Mouse (Mus musculus) CH12.LX (cell line): ENCODE measurements at regions not wholly inside any gene's neighbourhood (a gene's known extent, or its start where the extent isn't known, plus 50 kb on each side); places are given as distances from the start of the nearest gene placed in this dataset.

Experiments
- DNase-seq: peaks from one replicate; pipeline ENCODE4 v3.0.0-alpha.2; 2013; ENCODE audit errors: extremely low read depth
- H3K27ac ChIP-seq: 2 replicates; pipeline ENCODE4 v1.5.1; 2012; ENCODE audit warnings: low read depth, mild to moderate bottlenecking, control low read depth, moderate library complexity; ENCODE audit not compliant: insufficient read depth
- H3K27me3 ChIP-seq: replicated peaks from 2 replicates; pipeline ENCODE3; 2012; ENCODE audit warnings: inconsistent platforms
- H3K36me3 ChIP-seq, 2 experiments: replicated peaks in 1 of 2; 2 replicates each; pipeline versions ENCODE3 to v1.6.1; 2012; ENCODE audit warnings: inconsistent platforms in 1 of 2, low read length in 1 of 2, mild to moderate bottlenecking in 1 of 2, mixed read lengths in 1 of 2, moderate library complexity in 1 of 2; ENCODE audit not compliant: control insufficient read depth in 1 of 2, insufficient read depth in 1 of 2
- H3K4me1 ChIP-seq, 2 experiments: 2 replicates each; pipeline ENCODE4 v1.6.1; 2012; ENCODE audit warnings: inconsistent platforms in 1 of 2, moderate library complexity in 1 of 2; ENCODE audit not compliant: insufficient read depth in 2 of 2, control insufficient read depth in 1 of 2
- H3K4me2 ChIP-seq: 2 replicates; pipeline ENCODE4 v1.6.1; 2012; ENCODE audit warnings: low read depth, mild to moderate bottlenecking, control low read depth; ENCODE audit not compliant: poor library complexity, insufficient read depth, severe bottlenecking
- H3K4me3 ChIP-seq, 3 experiments: fragments of 150-350 bp in 1 of 3; sonication (generic) in 1 of 3; replicated peaks in 1 of 3; 2 replicates each; pipeline versions ENCODE3 to v1.5.1; 2011 to 2012; ENCODE audit warnings: low read depth in 2 of 3, low read length in 2 of 3, mild to moderate bottlenecking in 2 of 3, moderate library complexity in 2 of 3, control low read depth in 1 of 3, improper control_type of control experiment in 1 of 3, inconsistent platforms in 1 of 3, mixed read lengths in 1 of 3; ENCODE audit not compliant: poor library complexity in 1 of 3
- H3K79me2 ChIP-seq: replicated peaks from 2 replicates; pipeline ENCODE4 v1.6.1; 2012; ENCODE audit warnings: mild to moderate bottlenecking, moderate library complexity; ENCODE audit not compliant: control insufficient read depth, poor library complexity, insufficient read depth, severe bottlenecking; ENCODE audit errors: extremely low read depth
- H3K9ac ChIP-seq: 2 replicates; pipeline ENCODE4 v1.6.1; 2012; ENCODE audit warnings: low read depth, mild to moderate bottlenecking, control low read depth, moderate library complexity; ENCODE audit not compliant: insufficient read depth
- H3K9me3 ChIP-seq: replicated peaks from 2 replicates; pipeline ENCODE3; 2012; ENCODE audit warnings: low read length, inconsistent platforms, mixed read lengths
- CHD1 ChIP-seq: IDR thresholded peaks from 2 replicates; pipeline ENCODE4 v1.6.1; 2012; ENCODE audit warnings: low read depth, low read length, improper control_type of control experiment, inconsistent platforms
- CTCF ChIP-seq, 2 experiments: IDR thresholded peaks in 1 of 2; conservative IDR thresholded peaks in 1 of 2; 2 replicates each; pipeline ENCODE4 v1.5.1; 2011 to 2012; ENCODE audit warnings: low read depth in 2 of 2, low read length in 2 of 2, improper control_type of control experiment in 1 of 2, inconsistent platforms in 1 of 2, mild to moderate bottlenecking in 1 of 2, moderate library complexity in 1 of 2
- GABPA ChIP-seq: IDR thresholded peaks from 2 replicates; pipeline ENCODE4 v1.6.1; 2012; ENCODE audit warnings: low read depth, low read length, improper control_type of control experiment, inconsistent platforms; ENCODE audit not compliant: insufficient replicate concordance
- JUN ChIP-seq: IDR thresholded peaks from 2 replicates; pipeline ENCODE4 v1.6.1; 2011; ENCODE audit warnings: low read depth, mild to moderate bottlenecking, low read length, improper control_type of control experiment, moderate library complexity; ENCODE audit not compliant: insufficient read depth
- KAT2A ChIP-seq: IDR thresholded peaks from 2 replicates; pipeline ENCODE4 v1.6.1; 2012; ENCODE audit warnings: low read length, improper control_type of control experiment, inconsistent platforms; ENCODE audit not compliant: insufficient replicate concordance
- MAZ ChIP-seq: IDR thresholded peaks from 2 replicates; pipeline ENCODE4 v1.6.1; 2012; ENCODE audit warnings: low read depth, mild to moderate bottlenecking, inconsistent platforms, low read length, improper control_type of control experiment, moderate library complexity
- MEF2A ChIP-seq: IDR thresholded peaks from 2 replicates; pipeline ENCODE4 v1.6.1; 2014; ENCODE audit warnings: low read depth, mild to moderate bottlenecking, inconsistent platforms, low read length, improper control_type of control experiment, borderline replicate concordance
- MYC ChIP-seq: IDR thresholded peaks from 2 replicates; pipeline ENCODE4 v1.6.1; 2011; ENCODE audit warnings: low read depth, mild to moderate bottlenecking, improper control_type of control experiment, low read length
- NELFE ChIP-seq: IDR thresholded peaks from 2 replicates; pipeline ENCODE4 v1.6.1; 2011; ENCODE audit warnings: low read depth, low read length, improper control_type of control experiment
- POLR2AphosphoS2 ChIP-seq: IDR thresholded peaks from 2 replicates; pipeline ENCODE4 v1.6.1; 2011; ENCODE audit warnings: low read depth, low read length, improper control_type of control experiment
- RAD21 ChIP-seq: IDR thresholded peaks from 2 replicates; pipeline ENCODE4 v1.6.1; 2011; ENCODE audit warnings: low read depth, mild to moderate bottlenecking, low read length, improper control_type of control experiment, moderate library complexity
- UBTF ChIP-seq: IDR thresholded peaks from 2 replicates; pipeline ENCODE4 v1.6.1; 2012; ENCODE audit warnings: low read depth, mild to moderate bottlenecking, inconsistent platforms, low read length, improper control_type of control experiment, moderate library complexity
- ZNF384 ChIP-seq: IDR thresholded peaks from 2 replicates; pipeline ENCODE4 v1.6.1; 2012; ENCODE audit warnings: low read depth, low read length, improper control_type of control experiment, inconsistent platforms
- dilution Hi-C: fragments of 300-500 bp; cut with MboI; formaldehyde crosslinking; loops from 2 replicates; pipeline ENCODE4 v1.14.3; 2020; ENCODE audit warnings: low sequenced_read_pairs; ENCODE audit not compliant: extremely low pct_unique_long_range_greater_than_20kb, extremely low pct_ligation_motif_present
- in situ Hi-C: fragments of 300-500 bp; cut with MboI; formaldehyde crosslinking; loops from 3 replicates; pipeline ENCODE4 v1.14.3; 2019; ENCODE audit warnings: low sequenced_read_pairs, low pct_ligation_motif_present, low pct_unique_long_range_greater_than_20kb, mixed read lengths

- no peaks in the 10 kb centered on the region for H3K9me3 ChIP-seq
- no peak overlapping the region for H3K9ac ChIP-seq
- peaks cover 85% of the 10 kb centered on the region for H3K27me3 ChIP-seq
- H3K4me1 ChIP-seq = peaks cover 2 to 5% of the 10 kb centered on the region in 2 experiments; a peak in 2 of 4 replicates
- no peaks in the 10 kb centered on the region for H3K36me3 ChIP-seq
- H3K4me3 ChIP-seq = no peak overlapping the region
- TF ChIP-seq MEF2A = no peak
- no peak for TF ChIP-seq ZNF384
- TF ChIP-seq MAZ = no peak
- TF ChIP-seq, all 38 proteins: peak for 0
- DNase-seq = no peak
- in situ Hi-C loops = no loop called here
- no peak overlapping the region for H3K27ac ChIP-seq
- no peak overlapping the region for H3K4me2 ChIP-seq
- no peaks in the 10 kb centered on the region for H3K79me2 ChIP-seq
- dilution Hi-C loops = no loop called here
Observed at GRCm38 (mm10) chr6:31617341-31617740, 53.6 kb upstream of the Podxl start.

DNA sequence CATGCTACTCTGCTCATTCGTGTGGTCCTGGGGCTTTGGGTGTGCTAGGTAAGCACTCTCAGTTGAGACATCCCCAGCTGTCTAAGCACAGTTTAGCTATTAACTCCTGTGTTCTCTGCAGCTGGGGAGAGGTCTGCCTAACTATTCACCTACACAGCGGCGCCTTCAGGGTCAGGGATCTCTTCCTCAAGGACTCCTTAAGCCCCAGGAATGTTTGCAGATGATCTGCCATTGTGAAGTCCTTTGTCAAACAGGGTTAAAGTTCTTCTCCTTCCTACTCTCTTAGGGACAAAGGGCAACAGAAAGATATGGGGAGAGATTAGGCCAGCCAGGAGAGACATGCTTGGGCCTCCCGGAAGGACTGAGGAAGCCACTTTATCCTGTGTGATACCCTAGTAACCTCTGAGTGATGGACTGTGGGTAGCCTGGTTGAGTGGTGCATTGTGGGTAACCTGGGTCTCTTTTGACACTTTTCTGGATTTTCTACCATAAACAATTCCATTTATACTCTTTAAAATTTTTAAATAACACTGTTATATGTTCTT is 51.7 kb upstream of the Podxl start:
- Histone ChIP-seq H3K9me3 (no peaks in the 10 kb centered on the region), H3K27ac (no peak overlapping the region), H3K36me3 (no peaks in the 10 kb centered on the region), H3K9ac (no peak overlapping the region), H3K79me2 (no peaks in the 10 kb centered on the region), H3K4me1 (peaks cover 2 to 5% of the 10 kb centered on the region in 2 experiments; a peak in 2 of 4 replicates), H3K27me3 (peaks cover 80% of the 10 kb centered on the region), H3K4me3 (no peak overlapping the region), H3K4me2 (no peak overlapping the region)
- DNase-seq = no peak
- no peak for TF ChIP-seq GABPA
- TF ChIP-seq NELFE = no peak
- TF ChIP-seq KAT2A = no peak
- no peak for TF ChIP-seq POLR2AphosphoS2
- TF ChIP-seq CTCF (conservative IDR thresholded peaks at IDR 0.05 in 1 of 2, IDR thresholded peaks at IDR 0.05 in 1 of 2; ENCODE audit: low read depth in 2 of 2, low read length in 2 of 2) = no peak
- no peak for TF ChIP-seq UBTF
- no peak for TF ChIP-seq RAD21
- no peak for TF ChIP-seq JUN
- dilution Hi-C loops (no loop called here), in situ Hi-C loops (no loop called here)

GRCm38 (mm10) chr6:31614563-31614962 is 50.8 kb upstream of the Podxl start:
- no peak for DNase-seq
- Histone ChIP-seq H3K9ac (no peak overlapping the region), H3K4me1 (peaks cover 2 to 5% of the 10 kb centered on the region in 2 experiments; a peak in 2 of 4 replicates)

More at GRCm38 (mm10) chr6:31614563-31614962, 50.8 kb upstream of the Podxl start:
- H3K27me3 ChIP-seq = peaks cover 77% of the 10 kb centered on the region
- H3K27ac ChIP-seq = no peak overlapping the region
- in situ Hi-C loops = no loop called here
- TF ChIP-seq MEF2A = no peak
- no peak for TF ChIP-seq CTCF (conservative IDR thresholded peaks at IDR 0.05 in 1 of 2, IDR thresholded peaks at IDR 0.05 in 1 of 2; ENCODE audit: low read depth in 2 of 2, low read length in 2 of 2)
- TF ChIP-seq CHD1 = no peak
- TF ChIP-seq MYC = no peak
- TF ChIP-seq, all 38 proteins: peak for 0
- no peak overlapping the region for H3K4me2 ChIP-seq
- no peak overlapping the region for H3K4me3 ChIP-seq
- no peaks in the 10 kb centered on the region for H3K79me2 ChIP-seq
- H3K9me3 ChIP-seq = no peaks in the 10 kb centered on the region
- H3K36me3 ChIP-seq = no peaks in the 10 kb centered on the region
- dilution Hi-C loops = no loop called here
